Mouse (Mus musculus) common myeloid progenitor, adult 5-6 weeks (primary cell): Measurements from ENCODE around the gene Tbc1d30. TPM values are rescaled to one million over a fixed set of nuclear protein-coding genes. Genes with fewer than 3 reads are reported as not detected.

ENCODE experiments used
- ATAC-seq: replicated peaks from 2 replicates; pipeline ENCODE4 v1.8.0; 2016; ENCODE audit warnings: low read depth, mild to moderate bottlenecking, moderate TSS enrichment, inconsistent platforms; ENCODE audit not compliant: poor library complexity, severe bottlenecking
- total RNA-seq: library from RNA; stranded (forward); fragments of 200-1000, 187-1606 nt; gene quantifications from 2 replicates; pipeline ENCODE4 v1.2.3, GENCODE M21; 2017

The Tbc1d30 gene
- total RNA-seq, 1 experiment from 2014 or later = 2.5 TPM

GRCm38 (mm10) chr10:121277022-121277471 is 74.0 kb downstream of the Tbc1d30 start:
- no peak for ATAC-seq

GRCm38 (mm10) chr10:121274964-121275363 is 76.1 kb downstream of the Tbc1d30 start:
- no peak for ATAC-seq

GRCm38 (mm10) chr10:121271002-121271401 is 80.1 kb downstream of the Tbc1d30 start:
- no peak for ATAC-seq

- peak; percentile 81 for ATAC-seq
Measured at GRCm38 (mm10) chr10:121268771-121269170, 82.3 kb downstream of the Tbc1d30 start.

GRCm38 (mm10) chr10:121264204-121264575 is 86.9 kb downstream of the Tbc1d30 start:
- ATAC-seq = no peak

- ATAC-seq = peak; percentile 52
Measured at GRCm38 (mm10) chr10:121263520-121264203, 87.4 kb downstream of the Tbc1d30 start.

- ATAC-seq = no peak
Measured at GRCm38 (mm10) chr10:121262206-121262605, 88.9 kb downstream of the Tbc1d30 start.

GRCm38 (mm10) chr10:121261036-121261592 is 90.0 kb downstream of the Tbc1d30 start:
- ATAC-seq = no peak; the same call in 1 of the 2 replicates

- ATAC-seq = peak; percentile 90
Measured at GRCm38 (mm10) chr10:121256115-121256825, 94.8 kb downstream of the Tbc1d30 start.

GRCm38 (mm10) chr10:121255465-121255864 is 95.6 kb downstream of the Tbc1d30 start:
- no peak for ATAC-seq

GRCm38 (mm10) chr10:121254343-121254742 is 96.7 kb downstream of the Tbc1d30 start:
- no peak for ATAC-seq

GRCm38 (mm10) chr10:121252781-121253180 is 98.3 kb downstream of the Tbc1d30 start:
- no peak; the same call in 1 of the 2 replicates for ATAC-seq

- ATAC-seq = peak; percentile 76
Measured at GRCm38 (mm10) chr10:121251191-121251590, 99.9 kb downstream of the Tbc1d30 start.

GRCm38 (mm10) chr10:121249820-121250219 is 101.3 kb downstream of the Tbc1d30 start:
- ATAC-seq = no peak

GRCm38 (mm10) chr10:121247545-121247944 is 103.5 kb downstream of the Tbc1d30 start:
- ATAC-seq = no peak

GRCm38 (mm10) chr10:121246971-121247370 is 104.1 kb downstream of the Tbc1d30 start:
- ATAC-seq = no peak

GRCm38 (mm10) chr10:121243373-121244207 is 107.5 kb downstream of the Tbc1d30 start:
- ATAC-seq = no peak

GRCm38 (mm10) chr10:121242596-121242995 is 108.5 kb downstream of the Tbc1d30 start:
- ATAC-seq = no peak

- ATAC-seq = no peak
Measured at GRCm38 (mm10) chr10:121239065-121239464, 112.0 kb downstream of the Tbc1d30 start.

GRCm38 (mm10) chr10:121238551-121238950 is 112.5 kb downstream of the Tbc1d30 start:
- ATAC-seq = no peak
